Mouse (Mus musculus) WW6 (cell line): ENCODE data around the gene Abcd1.
"Not testable (repeated sequence)": the region's sequence is repeated elsewhere in the genome, so short reads cannot be mapped to it uniquely, and the experiment has no call there.

Source experiments
- DNase-seq: peaks from one replicate; pipeline ENCODE4 v3.0.0-alpha.2; 2013; ENCODE audit warnings: low read depth, low spot score

The Abcd1 gene

GRCm38 (mm10) chrX:73739841-73740240, 23.4 kb downstream of the Abcd1 start:
- not testable (repeated sequence) for DNase-seq

GRCm38 (mm10) chrX:73744774-73745481, 28.5 kb downstream of the Abcd1 start:
- DNase-seq = no peak

- DNase-seq = no peak
These were observed 32.6 kb downstream of the Abcd1 start for GRCm38 (mm10) chrX:73748977-73749376.

- no peak for DNase-seq
These were observed 40.1 kb downstream of the Abcd1 start, which contains the start of gene Plxnb3 for GRCm38 (mm10) chrX:73756334-73757140. Plxnb3 (plus strand) TSS chrX:73757090.

GRCm38 (mm10) chrX:73758611-73759290, 42.4 kb downstream of the Abcd1 start:
- DNase-seq = no peak

GRCm38 (mm10) chrX:73765311-73765710, 48.9 kb downstream of the Abcd1 start:
- no peak for DNase-seq

- no peak for DNase-seq
These were observed 50.9 kb downstream of the Abcd1 start for GRCm38 (mm10) chrX:73767267-73767666.

GRCm38 (mm10) chrX:73774168-73774760, 57.9 kb downstream of the Abcd1 start, which contains the start of gene Srpk3:
Srpk3 (plus strand) TSS chrX:73774405.
- no peak for DNase-seq

- no peak for DNase-seq
These were observed 58.5 kb downstream of the Abcd1 start for GRCm38 (mm10) chrX:73774802-73775483.

GRCm38 (mm10) chrX:73782227-73782626, 65.8 kb downstream of the Abcd1 start:
- no peak for DNase-seq

GRCm38 (mm10) chrX:73785666-73786065, 69.3 kb downstream of the Abcd1 start:
- DNase-seq = no peak

- peak; percentile 85 for DNase-seq
These were observed 70.2 kb downstream of the Abcd1 start, which contains the start of the genes Idh3g and Ssr4 for GRCm38 (mm10) chrX:73786364-73787224. Idh3g (minus strand) TSS chrX:73786897. Ssr4 (plus strand) TSS chrX:73787028.

GRCm38 (mm10) chrX:73787225-73787558, 70.8 kb downstream of the Abcd1 start:
- no peak for DNase-seq
